Mouse (Mus musculus) frontal cortex, postnatal 25 days (tissue): ENCODE data around the gene Prdx1.
"Not testable (repeated sequence)": the region's sequence is repeated elsewhere in the genome, so short reads cannot be mapped to it uniquely, and the experiment has no call there.

Experiments
- DNase-seq, 2 experiments: peaks; one replicate each; pipeline ENCODE4 v3.0.0; 2022; ENCODE audit warnings: low spot score in 2 of 2

Prdx1 gene

GRCm38 (mm10) chr4:116685402-116686061, at the start of gene Prdx1:
Prdx1 (plus strand) TSS chr4:116685544.
- peak; percentile 90 for DNase-seq

GRCm38 (mm10) chr4:116638821-116639220, 46.5 kb upstream of the Prdx1 start:
- DNase-seq = no peak

- DNase-seq = no peak
Observed at GRCm38 (mm10) chr4:116642071-116642470, 43.3 kb upstream of the Prdx1 start.

- no peak for DNase-seq
Observed at GRCm38 (mm10) chr4:116644326-116644725, 41.0 kb upstream of the Prdx1 start.

- no peak for DNase-seq
Observed at GRCm38 (mm10) chr4:116645624-116646023, 39.7 kb upstream of the Prdx1 start.

GRCm38 (mm10) chr4:116649411-116649810, 35.9 kb upstream of the Prdx1 start:
- DNase-seq = no peak

GRCm38 (mm10) chr4:116650365-116650764, 35.0 kb upstream of the Prdx1 start:
- DNase-seq = no peak

- DNase-seq = peak; percentile 85 to 90
Observed at GRCm38 (mm10) chr4:116650924-116651796, 34.2 kb upstream of the Prdx1 start, which contains the start of gene Akr1a1. Akr1a1 (minus strand) TSS chr4:116651680.

GRCm38 (mm10) chr4:116651797-116652135, 33.6 kb upstream of the Prdx1 start:
- DNase-seq = no peak

- DNase-seq = no peak
Observed at GRCm38 (mm10) chr4:116653228-116653627, 32.1 kb upstream of the Prdx1 start.

- no peak for DNase-seq
Observed at GRCm38 (mm10) chr4:116655100-116655499, 30.2 kb upstream of the Prdx1 start.

- DNase-seq = no peak
Observed at GRCm38 (mm10) chr4:116655658-116656057, 29.7 kb upstream of the Prdx1 start.

- DNase-seq = no peak
Observed at GRCm38 (mm10) chr4:116657971-116658370, 27.4 kb upstream of the Prdx1 start.

- DNase-seq = no peak
Observed at GRCm38 (mm10) chr4:116659474-116659873, 25.9 kb upstream of the Prdx1 start.

- DNase-seq = not testable (repeated sequence)
Observed at GRCm38 (mm10) chr4:116659916-116660315, 25.4 kb upstream of the Prdx1 start.

GRCm38 (mm10) chr4:116660829-116661228, 24.5 kb upstream of the Prdx1 start:
- no peak for DNase-seq

- DNase-seq = no peak
Observed at GRCm38 (mm10) chr4:116661998-116662397, 23.3 kb upstream of the Prdx1 start.

- no peak for DNase-seq
Observed at GRCm38 (mm10) chr4:116666625-116667024, 18.7 kb upstream of the Prdx1 start.

- no peak for DNase-seq
Observed at GRCm38 (mm10) chr4:116668145-116668544, 17.2 kb upstream of the Prdx1 start.

- no peak for DNase-seq
Observed at GRCm38 (mm10) chr4:116669291-116669690, 16.1 kb upstream of the Prdx1 start.

GRCm38 (mm10) chr4:116672785-116673184, 12.6 kb upstream of the Prdx1 start:
- no peak for DNase-seq

GRCm38 (mm10) chr4:116674761-116675160, 10.6 kb upstream of the Prdx1 start:
- DNase-seq = not testable (repeated sequence)

GRCm38 (mm10) chr4:116676027-116676426, 9.3 kb upstream of the Prdx1 start:
- DNase-seq = no peak
